Mouse (Mus musculus) bone marrow, adult 2 months (tissue): Measurements from ENCODE around the gene Ppp4r3a. TPM values are rescaled to one million over a fixed set of nuclear protein-coding genes. Genes with fewer than 3 reads are reported as not detected.

Source experiments
- H3K27ac ChIP-seq: fragments of 200-500 bp; 2 replicates; pipeline ENCODE4 v1.5.1; 2012; ENCODE audit warnings: low read depth, mild to moderate bottlenecking, control low read depth, inconsistent platforms, low read length; ENCODE audit not compliant: control insufficient read depth, poor library complexity, insufficient read depth
- H3K4me1 ChIP-seq: fragments of 200-500 bp; 2 replicates; pipeline ENCODE4 v1.6.1; 2011; ENCODE audit warnings: low read length; ENCODE audit not compliant: control insufficient read depth, insufficient read depth
- H3K4me3 ChIP-seq: fragments of 200-500 bp; replicated peaks from 2 replicates; pipeline ENCODE3; 2011; ENCODE audit warnings: mild to moderate bottlenecking, low read depth, low read length, control low read depth; ENCODE audit not compliant: control insufficient read depth
- CTCF ChIP-seq: fragments of 200-500 bp; IDR thresholded peaks from 2 replicates; pipeline ENCODE4 v1.5.1; 2011; ENCODE audit warnings: low read length, control low read depth; ENCODE audit not compliant: control insufficient read depth, insufficient read depth
- POLR2A ChIP-seq: fragments of 200-500 bp; IDR thresholded peaks from 2 replicates; pipeline ENCODE4 v1.6.1; 2011; ENCODE audit warnings: low read depth, mild to moderate bottlenecking, control low read depth, low read length, borderline replicate concordance; ENCODE audit not compliant: control insufficient read depth
- WGBS: fragments of 180-500 bp; shearing (Covaris S2); methylation state at CpG from one replicate; pipeline ENCODE4 v1.1.7; 2018; 5-methylcytosine and 5-hydroxymethylcytosine counted together
- polyA plus RNA-seq: library from polyadenylated mRNA; stranded (reverse); fragments of >200 nt; gene quantifications from 2 replicates; pipeline ENCODE4 v1.2.4, GENCODE M21; 2011; ENCODE audit warnings: low replicate concordance; ENCODE audit not compliant: missing spikeins, insufficient read depth, insufficient read length

Gene Ppp4r3a
- polyA plus RNA-seq, 1 experiment: 45.0 TPM

DNA sequence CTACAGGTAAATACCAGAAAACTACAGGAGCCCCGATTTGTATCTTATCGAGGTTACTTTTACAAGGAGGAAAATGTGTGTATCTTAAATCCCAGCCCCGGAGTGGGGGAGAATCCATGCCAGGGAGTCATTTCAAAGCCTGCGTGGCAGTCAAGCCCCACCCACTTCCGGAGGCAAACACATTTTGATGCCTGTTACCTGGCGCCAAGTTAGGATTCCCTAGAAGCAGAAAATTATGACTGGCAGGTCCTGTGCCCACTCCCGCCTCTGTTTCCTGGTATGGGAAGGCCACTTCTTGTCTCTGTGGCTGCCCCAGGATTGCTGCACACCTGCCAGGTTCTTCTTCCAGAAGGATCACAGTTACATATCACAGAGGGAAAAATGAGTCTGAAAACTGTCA, 57.0 kb downstream of the Ppp4r3a start:
- Histone ChIP-seq H3K4me3 (peak overlapping the region; percentile 65), H3K27ac (peak overlapping the region; percentile 34)
- 37% methylated on average over 7 of the region's 7 CpGs for WGBS

DNA sequence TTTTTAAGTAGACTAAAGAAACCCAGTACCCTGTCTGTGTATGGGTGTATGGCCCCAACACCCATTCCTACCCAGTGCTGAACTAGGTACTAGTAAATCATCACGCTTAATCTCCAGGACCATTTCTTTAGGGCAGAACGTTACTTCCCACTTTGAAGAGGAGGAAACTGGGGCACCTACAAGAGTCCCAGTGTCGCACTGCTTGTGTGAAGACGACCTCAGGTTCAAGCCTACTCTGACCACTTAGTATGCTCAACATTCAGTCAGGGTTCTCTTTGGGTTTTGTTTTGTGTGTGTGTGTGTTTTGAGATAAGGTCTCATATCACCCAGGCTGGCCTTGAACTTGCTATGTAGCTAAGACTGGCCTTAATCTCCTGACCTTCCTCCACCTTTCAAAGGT, 57.5 kb downstream of the Ppp4r3a start:
- peaks cover 5% of the 10 kb centered on the region; the same call in 1 of the 2 replicates for H3K4me1 ChIP-seq
- no peak for TF ChIP-seq POLR2A
- TF ChIP-seq CTCF: no peak
- peak overlapping the region; percentile 59 for H3K27ac ChIP-seq
- WGBS: 19% methylated on average over 4 of the region's 4 CpGs
- peak overlapping the region; percentile 25 for H3K4me3 ChIP-seq

More for the DNA sequence above, 57.0 kb downstream of the Ppp4r3a start:
- no peak for TF ChIP-seq POLR2A
- peaks cover 4% of the 10 kb centered on the region; the same call in 1 of the 2 replicates for H3K4me1 ChIP-seq

GRCm38 (mm10) chr12:101025379-101025778, 58.1 kb downstream of the Ppp4r3a start:
- TF ChIP-seq CTCF (no peak), POLR2A (no peak)
- H3K4me3 ChIP-seq: peak overlapping the region; percentile 10
- H3K4me1 ChIP-seq: peaks cover 8% of the 10 kb centered on the region
- H3K27ac ChIP-seq: peak overlapping the region; percentile 59
- WGBS: 43% methylated on average over 7 of the region's 7 CpGs

GRCm38 (mm10) chr12:101024824-101025223, 58.7 kb downstream of the Ppp4r3a start:
- Histone ChIP-seq H3K4me1 (peaks cover 10% of the 10 kb centered on the region), H3K27ac (no peak overlapping the region; the same call in 1 of the 2 replicates), H3K4me3 (no peak overlapping the region)
- TF ChIP-seq CTCF (no peak), POLR2A (no peak)
- 67% methylated on average over 8 of the region's 8 CpGs for WGBS

- 94% methylated on average over 11 of the region's 11 CpGs for WGBS
- H3K4me3 ChIP-seq: no peak overlapping the region
- TF ChIP-seq POLR2A (no peak), CTCF (no peak)
- peaks cover 20% of the 10 kb centered on the region for H3K4me1 ChIP-seq
- H3K27ac ChIP-seq: no peak overlapping the region
These were observed 60.4 kb downstream of the Ppp4r3a start for GRCm38 (mm10) chr12:101023143-101023542.

DNA sequence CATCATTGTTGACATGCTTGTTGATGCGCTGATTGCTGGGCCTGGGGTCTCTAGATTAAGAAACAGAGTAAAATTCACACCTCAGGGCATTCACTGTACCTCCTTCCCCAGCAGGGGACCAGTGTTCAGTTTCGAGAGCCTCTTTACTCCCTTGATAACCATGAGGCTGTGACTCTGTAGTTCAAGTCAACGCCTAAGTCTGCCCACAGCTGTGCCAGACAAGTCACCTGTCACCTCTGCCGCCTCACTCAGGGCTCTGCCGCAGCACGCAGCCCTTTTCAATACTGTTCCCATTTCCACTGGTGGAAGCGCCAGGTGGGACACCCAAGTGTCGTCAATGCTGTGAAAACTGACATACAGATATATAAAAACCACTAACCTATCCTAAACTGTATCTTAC, 61.1 kb downstream of the Ppp4r3a start:
- peaks cover 26% of the 10 kb centered on the region for H3K4me1 ChIP-seq
- no peak overlapping the region for H3K27ac ChIP-seq
- TF ChIP-seq POLR2A (no peak), CTCF (no peak)
- H3K4me3 ChIP-seq: no peak overlapping the region
- WGBS: 90% methylated on average over 8 of the region's 8 CpGs

DNA sequence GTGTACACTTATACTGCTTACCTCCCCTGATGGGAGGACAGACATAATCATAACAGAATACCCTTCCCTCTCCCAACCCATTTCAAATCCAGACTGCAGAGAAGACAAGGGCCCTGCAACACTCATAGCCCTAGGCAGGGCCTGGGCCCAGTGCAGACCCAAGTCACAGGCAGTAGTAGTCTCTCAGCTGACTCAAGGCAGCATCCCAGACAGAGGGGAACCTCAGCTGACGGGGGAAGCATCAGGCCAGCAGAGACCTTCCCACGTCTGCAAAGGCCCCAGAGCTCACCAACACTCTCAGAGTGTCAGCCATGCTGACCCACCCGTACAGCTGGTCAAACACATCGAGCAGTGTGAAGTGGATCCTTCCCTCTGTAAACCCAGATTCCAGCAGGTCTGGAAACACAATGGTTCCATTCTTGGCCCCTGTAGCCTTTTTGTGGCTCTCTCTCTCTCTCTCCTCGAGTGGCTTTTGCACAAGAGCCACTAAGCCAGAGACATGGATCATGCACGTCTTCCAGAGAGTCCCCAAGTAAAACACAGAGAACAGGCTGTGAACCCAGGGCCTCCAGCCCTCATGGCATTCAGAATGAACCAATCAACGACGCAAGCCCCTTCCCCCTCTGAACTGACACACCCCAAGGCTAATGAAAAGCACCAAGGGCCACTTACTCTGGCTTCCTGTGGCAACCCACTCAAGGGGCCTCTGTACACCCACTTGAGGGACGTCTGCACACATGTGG, 61.8 kb downstream of the Ppp4r3a start:
- no peak overlapping the region for H3K27ac ChIP-seq
- H3K4me1 ChIP-seq: peaks cover 32% of the 10 kb centered on the region
- TF ChIP-seq CTCF: no peak
- TF ChIP-seq POLR2A: no peak
- WGBS: 84% methylated on average over 9 of the region's 9 CpGs
- H3K4me3 ChIP-seq: no peak overlapping the region

GRCm38 (mm10) chr12:101020210-101021015, 63.1 kb downstream of the Ppp4r3a start:
- WGBS: 79% methylated on average over 15 of the region's 15 CpGs
- Histone ChIP-seq H3K4me3 (no peak overlapping the region), H3K27ac (peak overlapping the region; percentile 66), H3K4me1 (peaks cover 32% of the 10 kb centered on the region)
- TF ChIP-seq CTCF (no peak), POLR2A (no peak)

GRCm38 (mm10) chr12:101019443-101019842, 64.1 kb downstream of the Ppp4r3a start:
- Histone ChIP-seq H3K4me1 (peaks cover 34% of the 10 kb centered on the region), H3K27ac (peak overlapping the region; percentile 34; the same call in 1 of the 2 replicates), H3K4me3 (no peak overlapping the region)
- 86% methylated on average over 7 of the region's 7 CpGs for WGBS
- no peak for TF ChIP-seq CTCF
- no peak for TF ChIP-seq POLR2A
